Mouse (Mus musculus) kidney, postnatal 14 days (tissue): ENCODE results near the gene Taf1a.
A peak's percentile ranks its signal among the peaks of the same experiment; 100 is the strongest.
"Not testable (repeated sequence)": the region's sequence is repeated elsewhere in the genome, so short reads cannot be mapped to it uniquely, and the experiment has no call there.

Source experiments
- DNase-seq: peaks from one replicate; pipeline ENCODE4 v3.0.0; 2022; ENCODE audit warnings: mixed read lengths

The Taf1a gene

DNA sequence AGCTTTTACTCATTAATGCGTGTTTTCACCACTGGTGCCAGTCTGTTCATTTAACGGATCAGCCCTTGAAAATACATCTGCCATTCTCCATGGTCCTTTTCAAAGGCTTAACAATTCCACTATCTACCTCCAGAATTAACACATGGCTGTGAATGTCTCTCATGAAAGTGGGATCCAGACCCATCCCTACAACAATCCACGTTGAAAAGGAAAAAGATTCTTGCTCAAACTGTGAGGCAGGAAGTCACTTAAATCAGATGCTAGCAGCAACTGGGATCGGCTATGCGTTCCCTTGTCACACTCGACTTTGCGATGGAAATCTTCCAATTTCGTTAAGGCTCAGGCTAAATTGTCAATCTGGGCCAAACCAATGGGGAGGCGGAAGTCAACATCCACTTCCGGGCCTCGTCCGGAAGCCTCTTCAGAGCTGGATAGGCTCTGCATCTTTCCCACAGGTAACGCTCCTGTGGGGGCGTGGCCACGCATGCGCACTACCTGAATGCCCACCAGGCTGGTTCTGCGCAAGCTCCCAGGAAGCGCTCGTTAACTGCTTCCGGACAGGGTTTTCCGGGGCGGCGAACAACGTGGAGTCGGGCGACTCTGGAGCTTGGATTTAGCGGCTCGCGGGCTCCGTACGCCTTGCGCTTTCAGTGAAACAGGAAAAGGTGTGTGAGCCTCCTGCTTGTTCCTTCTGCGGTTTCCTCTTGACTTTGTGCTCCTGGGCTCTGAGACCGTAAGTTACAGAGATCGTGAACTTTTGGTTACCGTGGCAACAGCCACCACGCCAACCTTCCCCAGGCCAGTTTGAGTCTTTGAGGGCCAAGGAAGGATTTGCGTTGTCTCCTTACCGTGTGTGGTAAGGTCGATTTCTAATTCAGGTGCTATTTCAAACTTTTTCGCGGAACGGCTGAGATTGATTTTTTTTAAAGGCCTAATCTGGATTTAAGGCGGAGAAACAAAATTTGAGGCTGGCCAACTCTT is at the start of gene Taf1a:
TSS of gene Taf1a (plus strand) at position 556 of the 981 bp plus-strand sequence.
- DNase-seq: peak; percentile 93

DNA sequence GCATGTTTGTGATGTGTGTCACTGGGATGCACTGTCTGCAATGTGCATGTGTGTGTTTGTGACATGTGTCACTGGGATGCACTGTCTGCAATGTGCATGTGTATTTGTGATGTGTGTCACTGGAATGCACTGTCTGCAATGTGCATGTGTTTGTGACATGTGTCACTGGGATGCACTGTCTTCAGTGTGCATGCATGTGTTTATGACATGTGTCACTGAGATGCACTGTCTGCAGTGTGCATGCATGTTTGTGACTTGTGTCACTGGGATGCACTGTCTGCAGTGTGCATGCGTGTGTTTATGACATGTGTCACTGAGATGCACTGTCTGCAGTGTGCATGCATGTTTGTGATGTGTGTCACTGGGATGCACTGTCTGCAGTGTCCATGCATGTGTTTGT is 45.9 kb upstream of the Taf1a start:
- DNase-seq: not testable (repeated sequence)

DNA sequence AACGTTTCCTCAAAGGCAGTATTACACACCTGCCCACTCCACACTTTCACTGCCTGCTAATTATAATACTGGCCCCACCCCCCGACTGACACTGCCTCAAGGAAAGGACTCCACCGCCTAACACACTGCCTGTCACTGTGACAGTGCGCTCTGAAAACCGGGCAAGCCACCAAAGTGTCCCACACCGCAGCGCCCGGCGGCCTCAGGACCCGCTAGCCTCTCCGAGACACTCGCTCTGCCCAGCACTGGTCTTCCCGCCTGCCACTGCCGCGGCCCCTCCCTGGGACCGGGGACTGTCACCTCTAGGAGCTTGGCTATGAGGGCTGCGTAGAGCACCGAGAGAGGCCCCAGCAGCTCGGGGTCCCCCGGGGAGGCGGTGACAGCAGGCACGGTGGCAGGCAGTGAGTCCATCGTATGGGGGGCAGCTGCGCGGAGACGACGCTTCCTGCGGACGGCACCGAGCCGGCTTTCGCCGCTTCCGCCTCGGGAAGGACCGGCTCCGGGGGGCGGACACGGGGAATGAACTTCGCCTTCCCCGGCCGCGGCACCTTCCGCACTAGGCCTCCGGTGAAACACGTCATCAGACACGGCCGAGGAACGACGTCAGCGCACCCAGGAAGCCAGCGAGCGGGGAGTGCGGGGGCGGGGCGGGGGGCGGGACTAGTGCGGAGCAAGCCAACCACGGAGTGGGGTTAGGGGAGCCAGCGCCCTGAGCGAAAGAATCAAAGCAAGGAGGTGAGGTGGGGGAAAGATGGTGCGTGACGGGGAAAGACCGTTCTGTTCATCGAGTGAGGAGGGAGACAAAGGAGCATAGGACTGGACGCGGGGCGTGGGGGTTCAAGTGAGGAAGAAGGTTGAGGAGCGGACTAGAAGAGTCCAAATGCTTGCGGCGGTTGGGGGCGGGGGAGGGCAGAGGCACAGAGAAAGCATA is 43.6 kb upstream of the Taf1a start:
- DNase-seq: peak; percentile 93

DNA sequence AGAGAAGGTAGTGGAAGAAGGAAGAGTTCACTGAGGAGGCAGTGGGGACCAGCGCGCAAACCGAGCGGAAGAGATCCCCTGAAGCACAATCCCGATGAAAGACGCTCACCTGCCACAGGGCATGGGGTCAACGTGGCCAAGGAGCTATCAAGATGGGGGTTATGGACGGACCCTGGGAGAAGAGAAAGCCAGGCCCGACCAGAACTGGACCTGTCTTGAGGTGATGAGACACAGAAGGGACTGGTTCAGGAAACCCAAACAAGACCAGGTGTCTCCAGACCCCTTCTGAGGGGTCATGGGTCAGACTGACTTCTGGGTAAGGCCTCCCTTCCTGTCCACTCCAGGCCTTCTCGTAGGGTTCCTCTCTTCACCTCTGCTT is 43.0 kb upstream of the Taf1a start:
- no peak for DNase-seq

DNA sequence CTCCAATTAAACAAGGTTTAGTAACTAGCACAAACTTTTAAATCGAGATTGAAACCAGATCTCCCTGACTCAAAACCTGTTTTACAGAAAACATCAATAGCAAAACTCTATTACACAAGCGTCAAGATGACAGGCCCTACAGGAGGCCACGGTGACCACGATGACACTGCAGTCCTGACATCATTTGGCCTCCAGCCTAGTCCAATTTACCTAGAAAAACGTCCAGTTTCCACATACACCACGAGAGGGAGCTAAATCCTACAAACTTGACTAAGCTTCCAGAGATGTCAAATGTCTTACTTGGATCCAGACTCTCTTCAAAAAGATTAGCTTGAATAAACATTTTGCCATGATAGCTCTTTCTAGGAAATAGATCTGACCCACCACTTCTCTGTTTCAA is 38.9 kb upstream of the Taf1a start:
- peak; percentile 65 for DNase-seq

DNA sequence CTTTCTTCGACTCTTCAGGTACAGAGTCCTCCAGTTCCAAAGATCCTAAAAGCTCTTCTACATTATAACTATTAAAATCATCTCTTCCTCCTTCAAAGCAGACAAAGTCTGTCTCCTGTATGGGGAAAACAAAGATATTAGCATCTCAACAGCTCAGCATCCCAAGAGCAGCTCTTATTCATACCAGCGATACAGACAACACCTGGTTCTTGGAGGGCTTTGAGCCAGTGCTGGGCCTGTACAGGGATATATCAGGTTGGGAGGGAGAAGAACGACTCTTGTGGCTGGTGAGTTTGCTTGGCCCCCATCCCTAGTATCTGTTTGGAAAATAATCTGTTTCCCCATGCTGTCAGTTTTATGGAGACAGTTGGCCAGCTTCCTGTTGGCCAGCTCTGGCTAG is 29.9 kb upstream of the Taf1a start:
- no peak for DNase-seq

DNA sequence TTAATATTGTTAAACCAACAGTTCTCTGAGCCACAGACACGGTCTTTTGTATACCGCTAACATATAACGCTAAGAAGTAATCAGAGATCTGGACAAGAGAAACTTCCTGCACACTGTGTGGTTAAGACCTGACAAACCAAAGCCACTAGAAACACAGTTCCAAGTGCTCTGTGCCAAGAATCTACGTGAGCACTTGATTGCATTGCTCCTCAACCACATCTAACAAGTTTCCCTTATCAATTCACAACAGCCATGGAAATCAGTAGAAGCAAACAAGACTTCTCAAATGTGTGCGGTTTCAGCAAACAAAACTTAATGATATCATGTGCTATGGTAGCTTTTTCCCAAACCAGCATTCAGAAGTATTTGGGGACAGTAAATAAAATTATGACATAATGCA is 26.5 kb upstream of the Taf1a start:
- no peak for DNase-seq

DNA sequence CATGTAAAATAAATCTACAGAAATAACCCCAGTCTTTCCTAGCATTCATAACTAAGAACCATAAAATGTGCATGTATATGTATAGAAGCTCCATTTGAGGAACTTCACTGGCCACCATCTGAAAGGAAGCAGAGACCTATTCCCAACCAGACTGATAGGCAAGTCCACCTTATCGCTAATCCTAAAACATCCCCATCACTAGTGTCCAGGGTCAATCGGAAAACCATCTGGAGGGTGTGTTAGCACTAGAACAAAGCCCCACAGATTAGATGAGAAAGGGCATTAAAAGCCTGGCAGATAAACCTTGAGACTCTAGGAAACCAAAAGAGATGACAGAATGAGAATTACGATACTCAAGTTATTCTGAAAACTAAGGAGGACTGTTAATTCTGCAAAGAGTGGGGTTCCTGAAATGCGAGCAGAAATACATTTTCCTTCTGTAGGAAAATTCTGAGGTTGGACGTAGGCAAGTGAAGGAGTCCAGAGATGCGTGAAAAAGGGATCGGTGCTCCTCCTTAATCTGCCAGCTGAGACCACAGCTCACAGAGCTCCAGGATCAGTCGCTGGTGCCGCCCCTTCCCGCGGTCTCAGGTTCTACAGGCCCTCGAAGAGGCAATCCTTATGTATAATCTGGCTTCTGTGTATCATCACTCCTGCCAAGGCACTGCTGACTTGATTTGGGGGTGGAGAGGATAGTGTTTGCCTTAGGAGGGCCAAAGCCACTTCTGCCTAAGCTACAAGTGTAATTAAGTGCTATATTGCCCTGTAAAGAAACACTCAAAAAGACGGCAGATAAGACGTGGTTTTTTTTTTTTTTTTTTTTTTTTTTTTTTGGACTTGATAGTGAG is 25.8 kb upstream of the Taf1a start:
- no peak for DNase-seq

DNA sequence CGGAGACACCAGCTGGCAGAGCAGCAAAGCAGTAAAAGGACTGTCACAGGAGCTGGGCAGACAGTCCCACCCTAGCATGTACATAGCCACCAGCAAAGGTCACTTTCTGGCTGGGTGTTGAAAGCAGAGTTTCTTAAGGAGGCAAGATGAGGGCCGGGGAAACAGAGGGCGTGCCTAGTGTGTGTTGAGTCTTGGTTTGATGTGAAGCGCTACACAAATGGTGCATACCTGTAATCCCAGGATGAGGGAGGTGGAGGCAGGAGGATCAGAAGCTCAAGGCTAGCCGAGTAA is 25.3 kb upstream of the Taf1a start:
- no peak for DNase-seq

DNA sequence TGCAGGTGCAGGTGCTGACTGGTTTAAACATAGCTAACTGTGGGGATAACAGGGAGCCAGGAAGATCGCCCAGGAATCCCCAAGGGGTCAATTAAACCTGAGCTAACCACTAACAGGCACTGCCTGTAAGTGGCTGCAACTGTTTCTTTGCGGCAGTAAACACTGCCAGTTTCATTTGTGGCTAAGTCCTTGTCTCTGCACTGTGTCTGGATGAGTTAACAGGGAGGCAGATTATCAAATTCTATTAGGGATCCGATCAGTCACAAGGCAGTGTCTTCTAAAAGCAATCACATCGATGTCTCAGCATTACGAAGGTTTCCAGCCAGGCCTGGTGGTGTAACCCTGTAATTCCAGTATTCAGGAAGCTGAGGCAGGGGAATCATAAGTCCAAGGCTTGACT is 22.4 kb upstream of the Taf1a start:
- DNase-seq: no peak

DNA sequence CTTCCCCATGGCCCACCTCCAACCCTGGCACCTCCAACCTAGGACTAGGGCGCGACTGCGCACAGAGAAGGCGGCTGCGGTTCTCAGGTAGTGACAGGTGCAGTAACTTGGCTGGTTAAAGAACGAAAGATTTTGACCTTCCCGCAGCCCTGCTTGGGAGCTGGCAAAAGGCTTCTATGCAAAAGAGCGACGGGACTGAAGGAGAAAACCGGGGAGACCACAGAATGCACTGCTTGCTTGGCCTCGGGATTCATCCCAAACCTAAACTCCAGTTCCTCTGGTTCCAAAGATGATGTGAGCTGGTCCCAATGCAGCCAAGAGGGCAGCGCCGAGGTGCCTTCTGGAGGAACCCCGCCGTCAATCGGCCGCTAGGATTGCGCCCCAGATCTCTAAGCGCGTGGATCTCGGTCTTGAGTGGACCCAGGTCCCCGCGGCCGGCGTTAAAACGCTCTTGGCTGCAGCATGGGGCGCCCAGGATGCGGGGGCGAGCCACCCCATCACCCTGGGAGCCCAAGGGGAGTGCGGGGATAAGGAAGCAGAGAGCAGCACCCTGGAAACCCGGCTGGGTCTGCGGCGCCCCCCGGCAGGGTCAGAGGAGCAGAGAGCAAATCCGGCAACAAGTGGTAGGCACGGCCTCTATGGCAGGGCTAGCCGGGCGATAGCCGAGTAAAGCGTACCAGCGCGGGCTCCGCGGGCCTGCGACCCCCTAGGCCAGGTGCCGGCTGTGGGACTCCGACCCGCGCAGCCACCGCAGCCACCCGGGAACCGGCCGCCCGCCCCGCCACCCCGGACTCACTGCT is 20.0 kb upstream of the Taf1a start:
- peak; percentile 16 for DNase-seq

DNA sequence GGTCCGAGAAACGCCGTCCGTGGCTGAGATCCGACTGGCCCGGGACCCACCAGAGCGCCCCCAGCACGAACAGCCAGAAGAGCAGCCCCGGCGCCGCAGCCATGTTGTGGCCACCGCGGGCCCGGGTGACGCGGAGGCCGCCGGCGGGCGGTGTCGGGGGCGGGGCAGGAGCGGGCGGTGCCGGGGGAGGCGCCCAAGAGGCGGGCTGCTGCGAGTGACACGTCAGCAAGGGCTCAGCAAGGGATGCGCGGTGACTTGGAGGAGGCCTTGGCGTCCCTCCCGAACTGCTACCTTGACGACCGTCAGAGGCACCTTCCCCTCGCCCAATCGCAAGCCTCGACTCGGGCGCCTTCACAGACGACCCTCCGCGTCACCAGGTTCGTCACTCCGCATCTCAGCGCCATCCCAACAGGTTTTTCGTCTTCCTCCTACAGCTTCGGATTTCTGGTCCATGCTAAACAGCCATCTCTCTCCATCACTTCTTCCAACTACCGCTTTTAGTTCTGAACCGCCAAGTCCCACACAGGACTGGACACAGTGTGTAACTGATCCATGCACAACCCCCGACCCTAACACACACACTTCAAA is 19.3 kb upstream of the Taf1a start, which contains the start of gene Mia3:
TSS of gene Mia3 (minus strand) at position 127 of the 588 bp plus-strand sequence.
- peak; percentile 96 for DNase-seq

DNA sequence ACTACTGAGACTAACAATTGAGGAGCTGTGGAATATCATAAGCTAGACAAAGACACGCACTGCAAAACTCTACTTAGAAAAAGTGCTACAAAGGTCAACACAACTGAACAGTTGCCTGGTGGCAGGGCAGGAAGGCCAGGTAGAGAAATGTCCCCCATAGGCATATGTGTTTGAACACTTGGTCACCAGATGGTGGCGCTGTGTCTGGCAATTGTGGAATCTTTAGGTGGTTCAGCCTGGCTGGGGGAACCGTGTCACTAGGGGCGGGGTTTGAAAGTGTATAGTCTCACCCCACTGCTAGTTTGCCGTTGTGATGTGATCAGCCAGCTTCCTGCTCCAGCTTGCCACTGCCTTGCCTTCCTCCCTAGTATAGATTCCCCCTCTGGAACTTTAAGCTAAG is 14.1 kb upstream of the Taf1a start:
- no peak for DNase-seq

DNA sequence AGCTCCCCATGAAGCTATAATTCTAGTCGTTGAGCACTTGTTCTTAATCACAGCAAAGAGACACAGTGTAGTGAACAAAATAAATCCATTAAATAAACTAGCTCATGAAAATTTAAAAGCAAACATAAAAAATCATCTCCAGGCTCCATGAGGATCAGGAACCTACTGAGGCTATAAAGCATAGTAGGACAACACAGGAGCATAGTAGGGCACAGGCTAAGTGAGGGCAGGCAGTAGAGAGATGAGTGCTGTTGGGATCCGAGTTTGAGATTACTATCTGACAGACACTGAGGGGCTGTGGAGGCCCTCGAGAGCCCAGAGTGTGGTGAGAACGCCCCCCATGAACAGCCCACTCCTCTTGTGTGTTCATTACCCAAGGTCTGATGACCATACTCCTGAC is 11.7 kb upstream of the Taf1a start:
- no peak for DNase-seq

DNA sequence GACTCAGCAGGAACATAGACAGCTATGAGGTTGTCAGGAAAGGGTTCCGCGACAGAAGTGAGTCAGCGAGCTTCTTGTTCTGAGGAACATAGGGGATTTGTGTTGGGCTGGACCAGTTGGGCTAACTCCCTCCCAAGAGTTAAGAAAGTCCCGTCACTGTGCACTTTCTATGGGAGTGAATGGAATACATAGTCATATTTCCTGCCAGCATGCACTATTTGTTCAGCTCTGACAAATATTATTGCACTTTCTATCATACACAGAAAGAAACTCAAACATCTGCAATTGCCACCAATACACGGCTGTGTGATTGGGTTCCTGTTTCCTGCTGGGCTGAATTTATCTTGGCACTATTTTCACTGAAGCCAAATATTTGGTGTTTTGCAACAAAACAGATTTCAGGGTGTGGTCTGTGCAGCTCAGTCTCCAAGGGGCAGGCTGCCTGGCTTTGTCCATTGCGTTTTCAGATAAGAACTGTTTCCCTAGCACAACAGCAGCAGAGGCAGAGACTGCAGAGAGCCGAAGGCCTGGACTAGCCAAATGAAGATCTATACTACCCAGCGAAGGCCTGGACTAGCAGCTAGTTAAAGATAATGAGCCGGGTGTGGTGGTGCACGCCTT is 10.3 kb upstream of the Taf1a start:
- peak; percentile 19 for DNase-seq

DNA sequence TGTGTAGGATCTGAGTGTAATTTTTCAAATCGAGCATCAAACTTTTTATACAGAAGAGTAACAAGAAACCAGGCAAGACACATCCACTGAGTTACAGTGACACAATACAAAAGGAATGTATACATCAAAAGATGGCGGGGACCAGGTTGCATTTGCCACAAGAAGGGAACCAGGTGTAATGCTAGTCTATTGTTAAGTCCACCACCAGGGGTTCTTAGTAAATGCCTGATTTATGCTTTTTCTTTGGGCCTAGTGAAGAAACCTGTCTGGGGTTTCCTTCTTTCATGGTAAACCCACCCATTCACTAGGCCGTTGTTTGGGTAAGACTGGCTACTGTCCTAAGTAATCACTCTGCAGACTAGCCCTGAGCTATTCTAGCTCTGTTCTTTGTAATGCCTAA is 9.4 kb upstream of the Taf1a start:
- not testable (repeated sequence) for DNase-seq

DNA sequence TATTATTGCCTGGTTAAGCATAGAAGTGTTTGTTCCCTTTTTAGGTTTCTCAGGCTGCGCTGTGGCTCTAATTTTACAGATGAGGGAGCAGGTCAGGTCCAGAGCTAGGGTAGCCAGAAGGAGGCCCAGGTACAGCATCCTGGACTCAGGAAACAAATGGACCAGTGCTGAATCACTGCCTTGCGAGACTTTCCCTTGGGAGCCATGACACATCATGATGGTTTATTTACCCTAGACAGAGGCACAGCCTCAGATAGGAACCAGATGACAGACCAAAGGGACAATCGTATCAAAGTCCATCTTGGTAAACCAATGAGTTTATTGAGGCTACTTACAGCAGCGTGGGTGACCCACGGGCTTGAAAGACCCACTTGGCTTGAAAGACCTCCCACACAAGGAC is 7.0 kb upstream of the Taf1a start:
- no peak for DNase-seq

DNA sequence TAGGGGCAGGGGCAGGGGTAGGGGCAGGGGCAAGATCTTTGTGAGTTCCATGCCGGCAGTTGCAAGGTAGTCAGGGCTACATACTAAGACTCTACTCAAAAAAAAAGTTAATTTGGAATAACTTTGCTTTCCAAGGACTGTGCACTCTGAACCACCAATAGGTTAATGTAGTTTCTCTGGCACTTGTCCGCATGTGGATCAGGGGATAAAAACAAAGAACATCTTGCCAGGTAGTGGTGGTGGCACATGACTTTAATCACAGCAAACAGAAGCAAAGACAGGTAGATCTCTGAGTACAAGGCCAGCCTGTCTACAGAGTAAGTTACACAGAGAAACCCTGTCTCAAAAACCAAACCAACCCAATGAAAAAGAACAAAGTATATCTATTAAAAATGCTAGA is 6.2 kb upstream of the Taf1a start:
- DNase-seq: no peak

DNA sequence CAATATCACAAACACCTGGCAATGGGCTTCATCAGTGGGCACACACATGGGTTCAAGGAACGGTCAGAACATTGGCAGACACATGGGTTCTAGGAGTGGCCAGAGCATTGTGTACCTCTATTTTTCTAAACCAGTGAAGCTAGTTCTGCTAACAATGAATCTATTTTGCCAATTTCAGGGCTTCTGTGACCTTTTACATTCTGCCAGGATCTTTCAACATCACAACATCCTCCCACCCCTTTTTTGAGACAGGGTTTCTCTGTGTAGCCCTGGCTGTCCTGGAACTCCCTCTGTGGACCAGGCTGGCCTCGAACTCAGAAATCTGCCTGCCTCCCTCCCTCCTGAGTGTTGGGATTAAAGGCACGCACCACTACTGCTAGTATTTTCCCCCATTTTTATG is 1.4 kb upstream of the Taf1a start:
- DNase-seq: not testable (repeated sequence)

DNA sequence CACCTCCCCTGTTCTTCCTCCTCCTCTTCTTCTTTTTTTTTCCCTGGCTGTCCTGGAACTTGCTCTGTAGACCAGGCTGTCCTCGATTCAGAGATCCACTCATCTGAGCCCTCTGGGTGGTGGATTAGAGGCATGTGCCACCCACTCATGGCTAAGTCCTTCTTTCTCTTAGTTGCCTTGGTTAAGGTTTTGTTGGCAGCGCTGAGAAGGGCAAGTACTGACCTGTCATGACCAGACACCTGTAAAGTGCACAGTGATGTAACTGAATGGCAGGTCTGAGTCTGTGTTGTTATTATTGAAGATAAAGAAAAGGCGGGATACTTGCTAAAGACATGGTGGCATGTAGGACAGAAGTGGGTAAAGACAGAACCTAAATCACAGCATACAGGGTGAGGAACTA is 14.6 kb downstream of the Taf1a start:
- no peak for DNase-seq

DNA sequence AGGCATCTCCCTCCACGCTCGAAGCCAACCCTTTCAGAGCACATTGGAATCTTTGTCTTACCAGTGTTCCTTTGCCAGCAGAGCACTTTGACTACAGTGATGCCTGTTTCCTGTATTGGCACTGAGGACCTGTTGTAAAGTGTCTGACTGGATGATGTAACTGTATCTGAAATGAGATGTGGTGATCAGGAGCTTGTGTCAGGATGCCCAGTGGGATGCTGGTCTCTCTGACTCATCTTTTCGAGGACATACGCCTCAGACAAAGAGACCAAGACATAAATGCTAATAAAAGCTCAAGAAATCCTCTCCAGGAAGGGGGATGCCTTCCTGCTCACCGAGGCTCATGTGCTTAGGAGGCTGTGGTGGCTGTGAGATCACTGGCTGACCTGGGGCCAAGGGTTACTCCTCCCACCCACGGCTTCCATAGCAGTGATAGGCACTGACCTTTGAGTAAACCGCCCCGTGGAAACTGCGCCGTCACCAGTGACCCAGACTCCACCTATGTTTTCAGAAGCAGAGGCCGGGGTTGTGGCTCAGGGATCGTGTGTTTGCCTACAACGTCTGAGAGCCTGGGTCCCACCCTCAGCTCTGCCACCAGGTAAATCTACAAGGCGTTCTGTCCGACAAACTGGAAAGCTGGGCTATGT is 25.4 kb downstream of the Taf1a start:
- no peak for DNase-seq
